ENCODE assay signal across 24 mouse cellular contexts in genomic region chr11:59628177-59628576, GRCm38 (mm10). TPM values are rescaled to one million over a fixed set of nuclear protein-coding genes. Genes with fewer than 3 reads are reported as not detected.
"Had no signal": no experiment of that assay in that cellular context is flagged by ENCODE, and none has a peak within 500 bp of the region (broad histone marks: within the 10 kb centered on the region; RNA-seq: fewer than 3 reads in every experiment).

No protein-coding gene starts in this region.

- DNase-seq: kidney, postnatal 14 days; liver, embryonic 13.5 days; liver, postnatal 0 days; lung, postnatal 14 days; retina, postnatal 1 day; right cerebral cortex, postnatal 4 days; spleen, adult 18-20 months; thymus, adult 18-20 months had no signal

- ATAC-seq: liver, postnatal 0 days; midbrain, embryonic 15.5 days had no signal

RNA-seq across cellular contexts. Expression of gene Olfr223, which starts 35.1 kb away (rescaled TPM):
- total RNA-seq: layer of hippocampus, adult 8-10 months; layer of hippocampus, postnatal 14 days; left cerebral cortex, adult 8-10 months; left cerebral cortex, postnatal 25 days; monocyte, adult 5-6 weeks; neutrophil, adult 5-6 weeks had no signal
- polyA plus RNA-seq: kidney, embryonic 15.5 days; large intestine, adult 2 months; limb, embryonic 11.5 days; limb, embryonic 15.5 days; liver, embryonic 13.5 days; liver, postnatal 0 days; lung, embryonic 15.5 days; macrophage; midbrain, embryonic 11.5 days; midbrain, embryonic 15.5 days; neural tube, embryonic 12.5 days; stomach, embryonic 14.5 days had no signal

RNA-seq across cellular contexts. Expression of gene Olfr222, which starts 52.1 kb away (rescaled TPM):
- total RNA-seq: layer of hippocampus, adult 8-10 months; layer of hippocampus, postnatal 14 days; left cerebral cortex, adult 8-10 months; left cerebral cortex, postnatal 25 days; monocyte, adult 5-6 weeks; neutrophil, adult 5-6 weeks had no signal
- polyA plus RNA-seq: kidney, embryonic 15.5 days; large intestine, adult 2 months; limb, embryonic 11.5 days; limb, embryonic 15.5 days; liver, embryonic 13.5 days; liver, postnatal 0 days; lung, embryonic 15.5 days; macrophage; midbrain, embryonic 11.5 days; midbrain, embryonic 15.5 days; neural tube, embryonic 12.5 days; stomach, embryonic 14.5 days had no signal
